Mouse (Mus musculus): Measurements from ENCODE around the gene Vmn2r83.

Vmn2r83 gene

DNA sequence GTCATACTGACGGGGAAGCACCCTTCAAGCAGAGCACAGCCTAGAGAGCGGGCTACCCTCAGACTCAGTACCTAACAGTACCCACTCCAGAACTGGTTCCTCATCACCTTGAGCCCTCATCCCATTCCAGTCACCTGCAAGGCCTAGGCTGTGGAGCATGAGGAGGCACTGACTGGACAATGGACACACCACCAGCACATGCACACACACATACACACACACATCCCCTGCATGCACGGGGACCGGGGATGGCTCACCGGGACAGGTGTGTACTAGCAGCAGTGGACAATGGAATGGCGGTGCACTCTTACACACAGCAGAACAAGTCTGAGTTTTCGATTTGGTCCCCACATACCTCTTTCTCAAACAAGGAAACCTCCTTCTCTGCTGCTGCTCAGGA, 68.7 kb downstream of the Vmn2r83 start:
- DNase-seq (ENCODE audit: low read depth, low spot score): no peak

DNA sequence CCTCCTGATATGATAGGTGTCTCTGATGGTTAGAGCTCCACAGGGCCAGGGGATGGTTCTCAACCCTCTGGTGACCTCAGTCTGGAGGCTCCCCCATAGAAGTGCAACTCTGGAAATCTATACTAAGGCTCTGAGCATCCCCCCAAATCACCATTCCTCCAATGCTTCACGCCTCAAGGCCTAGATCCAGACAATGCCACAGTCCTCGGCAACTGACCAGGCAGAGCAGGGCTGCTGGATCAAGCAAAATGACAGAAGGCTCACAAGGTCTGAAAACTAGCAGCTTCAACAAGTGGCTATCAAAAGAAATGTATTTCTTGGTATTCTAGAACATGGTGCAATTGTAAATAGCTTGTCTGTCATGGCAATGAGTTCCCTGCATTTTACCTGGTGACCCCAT, 69.2 kb downstream of the Vmn2r83 start:
- no peak for DNase-seq (ENCODE audit: low read depth, low spot score)

- DNase-seq (ENCODE audit: low read depth, low spot score): no peak
These were observed 69.8 kb downstream of the Vmn2r83 start for GRCm38 (mm10) chr10:79538323-79538722.

DNA sequence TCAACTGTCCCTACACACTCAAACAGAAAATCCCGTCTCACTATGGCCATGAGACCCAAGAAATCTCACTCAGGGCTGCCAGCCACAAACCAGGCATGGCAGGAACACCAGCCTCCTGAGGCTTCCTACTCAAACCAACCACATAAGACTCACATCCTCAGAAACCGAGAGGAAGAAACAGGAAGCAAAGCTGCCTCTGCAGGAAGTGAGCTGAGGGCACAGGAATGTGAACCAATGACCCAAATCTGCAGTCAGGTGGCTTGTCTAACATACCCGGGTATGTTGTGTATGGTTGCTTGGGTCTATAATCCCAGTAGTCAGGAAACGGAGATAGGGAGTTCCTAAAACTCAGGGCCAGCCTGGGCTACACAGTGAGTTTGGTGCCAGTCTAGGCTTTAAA, 70.3 kb downstream of the Vmn2r83 start:
- no peak for DNase-seq (ENCODE audit: low read depth, low spot score)

GRCm38 (mm10) chr10:79539701-79540495, 71.4 kb downstream of the Vmn2r83 start:
- DNase-seq (ENCODE audit: low read depth, low spot score): no peak

DNA sequence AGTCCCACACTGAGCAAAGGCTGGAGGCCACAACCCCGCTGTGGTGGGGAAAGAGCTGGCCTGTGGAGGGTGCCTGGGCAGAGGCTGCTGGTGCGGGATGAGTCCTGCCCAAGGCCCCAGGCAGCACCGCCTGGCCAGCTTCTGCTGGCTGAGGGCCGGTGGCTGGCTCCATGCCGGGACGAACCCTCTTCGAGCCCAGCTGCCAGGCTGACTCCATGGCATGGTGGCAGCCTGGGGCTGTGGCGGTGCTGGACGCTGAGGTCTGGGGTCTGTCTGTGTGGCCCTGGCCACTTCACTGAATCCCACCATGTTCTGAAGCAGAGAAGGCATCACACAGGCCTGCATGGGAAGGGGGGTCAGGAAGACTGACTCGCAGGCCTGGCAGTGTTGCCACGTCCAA, 72.2 kb downstream of the Vmn2r83 start:
- no peak for DNase-seq (ENCODE audit: low read depth, low spot score)

GRCm38 (mm10) chr10:79541522-79541921, 73.0 kb downstream of the Vmn2r83 start:
- no peak for DNase-seq (ENCODE audit: low read depth, low spot score)

- no peak for DNase-seq (ENCODE audit: low read depth, low spot score)
These were observed 73.6 kb downstream of the Vmn2r83 start for GRCm38 (mm10) chr10:79542171-79542570.

Data from retina, postnatal 7 days (tissue).